Mouse (Mus musculus): ENCODE data around the gene Tut1. TPM values are rescaled to one million over a fixed set of nuclear protein-coding genes. Genes with fewer than 3 reads are reported as not detected.
A peak's percentile ranks its signal among the peaks of the same experiment; 100 is the strongest.

Tut1 gene
- 10 to 100 TPM; 19.6 to 19.7 TPM for total RNA-seq (2021)

- DNase-seq: peak; percentile 89 to 91
Observed at GRCm38 (mm10) chr19:8953135-8954039, at the start of gene Tut1. Gene Tut1 (plus strand): TSS chr19:8953847.

- no peak for DNase-seq
Observed at GRCm38 (mm10) chr19:8908531-8908930, 45.1 kb upstream of the Tut1 start.

GRCm38 (mm10) chr19:8911810-8912209 lies 41.8 kb upstream of the Tut1 start:
- DNase-seq: no peak

GRCm38 (mm10) chr19:8914212-8914611 lies 39.4 kb upstream of the Tut1 start:
- DNase-seq: no peak

- no peak for DNase-seq
Observed at GRCm38 (mm10) chr19:8919000-8919399, 34.6 kb upstream of the Tut1 start.

GRCm38 (mm10) chr19:8919684-8920072 lies 34.0 kb upstream of the Tut1 start:
- DNase-seq: no peak

GRCm38 (mm10) chr19:8920073-8920736 lies 33.4 kb upstream of the Tut1 start, which contains the start of gene B3gat3:
Gene B3gat3 (plus strand): TSS chr19:8920374.
- peak; percentile 92 to 94 for DNase-seq

- no peak for DNase-seq
Observed at GRCm38 (mm10) chr19:8920836-8921291, 32.8 kb upstream of the Tut1 start.

GRCm38 (mm10) chr19:8921741-8922140 lies 31.9 kb upstream of the Tut1 start:
- no peak for DNase-seq

GRCm38 (mm10) chr19:8926766-8927165 lies 26.9 kb upstream of the Tut1 start:
- no peak for DNase-seq

- no peak for DNase-seq
Observed at GRCm38 (mm10) chr19:8927891-8928525, 25.6 kb upstream of the Tut1 start.

GRCm38 (mm10) chr19:8928689-8929223 lies 24.9 kb upstream of the Tut1 start:
- no peak for DNase-seq

- DNase-seq: peak; percentile 61 to 64
Observed at GRCm38 (mm10) chr19:8929224-8930088, 24.2 kb upstream of the Tut1 start, which contains the start of the genes Rom1 and Eml3. Gene Rom1 (minus strand): TSS chr19:8929356. Gene Eml3 (plus strand): TSS chr19:8929552.

GRCm38 (mm10) chr19:8930117-8930516 lies 23.5 kb upstream of the Tut1 start:
- no peak for DNase-seq

GRCm38 (mm10) chr19:8930771-8931170 lies 22.9 kb upstream of the Tut1 start:
- DNase-seq: no peak

GRCm38 (mm10) chr19:8936736-8937135 lies 16.9 kb upstream of the Tut1 start:
- no peak for DNase-seq

GRCm38 (mm10) chr19:8940526-8941133 lies 13.0 kb upstream of the Tut1 start:
- no peak for DNase-seq

GRCm38 (mm10) chr19:8941136-8941514 lies 12.5 kb upstream of the Tut1 start:
- DNase-seq: no peak

GRCm38 (mm10) chr19:8941515-8942217 lies 12.0 kb upstream of the Tut1 start, which contains the start of gene Mta2:
Gene Mta2 (plus strand): TSS chr19:8941875.
- peak; percentile 91 to 93 for DNase-seq

- no peak for DNase-seq
Observed at GRCm38 (mm10) chr19:8942276-8942964, 11.2 kb upstream of the Tut1 start.
